Mouse (Mus musculus) yolk sac, embryonic 10.5 days (tissue): ENCODE data around the gene Samd13.

Experiments used
- DNase-seq: peaks from one replicate; pipeline ENCODE4 v3.0.0-alpha.2; 2017; ENCODE audit warnings: low spot score

The Samd13 gene

DNA sequence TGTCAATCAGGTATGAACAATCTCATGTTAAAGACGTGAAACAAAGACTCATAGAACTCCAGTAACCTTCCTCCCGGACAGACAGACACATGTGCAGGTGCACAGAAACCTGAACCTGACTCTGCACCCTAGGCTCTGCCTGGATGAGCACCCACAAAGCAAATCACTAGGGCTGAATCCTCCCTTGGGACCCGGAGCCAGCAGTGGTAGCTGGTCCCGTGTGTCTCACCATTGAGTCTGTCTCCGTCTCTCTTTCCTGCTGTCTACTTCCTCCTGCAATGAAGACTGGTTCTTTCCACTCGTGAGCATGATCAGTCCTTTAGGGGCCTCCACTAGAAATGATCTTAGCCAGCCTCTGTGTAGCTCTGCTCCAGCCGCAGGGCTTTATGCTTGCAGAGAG lies 23.5 kb downstream of the Samd13 start:
- DNase-seq = no peak

DNA sequence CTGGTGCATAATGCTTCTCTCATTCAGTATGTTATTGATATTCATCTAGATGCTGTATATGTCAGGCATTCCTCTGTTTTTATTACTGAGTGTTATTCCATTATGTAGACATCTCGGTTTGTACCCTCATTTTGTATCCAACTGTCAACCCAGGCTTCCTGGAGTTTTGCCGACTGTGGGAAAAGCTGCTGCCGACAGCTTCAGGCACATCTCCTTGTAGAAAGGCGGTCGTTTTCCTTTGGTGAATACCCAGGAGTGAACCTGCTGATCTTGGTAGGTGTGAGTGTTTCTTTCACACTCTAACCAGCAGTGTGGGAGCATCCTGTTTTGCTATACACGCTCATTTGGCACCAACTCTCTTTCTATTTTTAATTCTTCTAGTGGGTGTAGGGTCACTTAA lies 24.4 kb downstream of the Samd13 start:
- DNase-seq = no peak

DNA sequence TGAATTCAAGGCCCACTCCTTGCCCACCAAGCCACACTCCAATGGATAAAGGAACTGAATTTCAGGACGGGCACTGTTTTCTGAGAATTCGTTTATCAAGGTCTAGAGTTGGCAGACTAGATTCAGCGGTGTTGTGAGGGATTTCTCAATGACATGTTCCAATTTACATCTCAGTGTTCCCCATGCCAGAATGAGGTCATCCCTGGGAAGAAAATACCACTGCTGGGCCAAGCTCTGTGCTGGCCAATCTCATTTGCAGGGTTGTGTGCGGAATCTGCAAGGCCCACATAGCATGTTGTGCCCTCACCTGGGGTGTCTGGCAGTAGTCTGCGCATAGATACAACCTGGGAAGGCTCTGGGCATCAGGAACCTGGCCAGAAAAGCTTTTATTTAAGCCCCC lies 26.1 kb downstream of the Samd13 start:
- DNase-seq = no peak

- DNase-seq = no peak
Observed at GRCm38 (mm10) chr3:146658061-146658639, 27.2 kb downstream of the Samd13 start.

GRCm38 (mm10) chr3:146657433-146657832 lies 28.0 kb downstream of the Samd13 start:
- no peak for DNase-seq

DNA sequence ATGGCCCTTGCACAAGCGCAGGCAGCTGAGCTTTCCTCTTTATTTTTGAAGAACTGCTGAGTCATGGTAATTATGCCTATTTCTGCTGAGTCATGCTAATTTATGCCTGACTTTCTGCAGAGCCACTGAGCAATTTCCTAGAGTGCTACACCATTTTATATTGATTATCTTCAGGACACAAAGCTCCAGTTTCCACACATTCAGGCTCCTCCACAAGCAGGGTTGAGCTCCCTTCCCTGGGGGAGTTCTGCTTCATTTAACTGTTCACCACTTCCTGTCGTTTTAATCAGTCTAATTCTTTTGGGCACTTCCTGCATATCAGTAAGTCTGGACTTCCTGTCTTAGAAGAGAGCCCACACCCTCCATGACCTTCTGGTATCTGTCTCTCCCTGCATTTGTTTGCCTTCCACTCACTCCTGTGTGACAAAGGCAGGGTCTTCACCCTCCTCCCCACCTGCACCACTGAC lies 30.2 kb downstream of the Samd13 start:
- DNase-seq = peak; percentile 11

DNA sequence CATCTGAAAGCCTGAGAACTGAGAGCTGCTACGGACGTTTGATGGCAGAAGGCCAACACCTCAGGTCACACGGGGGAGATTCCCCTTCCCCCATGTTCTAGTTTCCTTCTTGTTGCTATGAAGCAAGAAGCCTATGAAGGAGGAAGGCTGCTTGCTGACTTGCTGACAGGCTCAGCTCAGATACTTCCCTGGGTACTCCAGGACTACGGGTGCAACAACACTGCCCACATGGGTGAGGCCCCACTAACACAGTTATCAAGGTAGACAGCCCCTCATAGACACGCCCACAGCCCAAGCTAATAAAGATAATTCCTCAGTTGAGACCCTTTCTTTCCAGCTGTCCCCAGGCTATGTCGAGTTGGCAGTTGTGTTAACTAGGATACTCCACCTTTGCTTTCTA lies 31.7 kb downstream of the Samd13 start:
- no peak for DNase-seq

DNA sequence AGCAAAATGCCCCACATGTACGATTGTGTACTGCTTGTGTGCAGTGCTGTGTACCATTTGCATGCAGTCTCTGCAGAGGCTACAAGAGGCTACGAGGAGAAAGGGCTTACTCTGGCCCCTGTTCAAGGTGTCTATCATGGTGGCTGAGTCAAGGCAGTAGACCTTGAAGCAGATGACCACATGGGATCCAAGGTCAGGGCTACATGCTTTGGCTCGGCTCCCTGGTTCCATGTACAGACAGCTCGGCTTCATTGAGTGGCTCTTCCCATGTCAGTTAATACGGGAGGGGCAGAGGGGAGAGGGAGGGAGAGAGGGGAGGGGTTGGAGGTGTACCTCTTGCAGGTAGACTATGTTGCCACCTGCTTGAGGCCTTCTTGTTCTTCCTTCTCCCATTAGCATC lies 33.0 kb downstream of the Samd13 start:
- no peak for DNase-seq

GRCm38 (mm10) chr3:146651217-146651616 lies 34.2 kb downstream of the Samd13 start, which contains the start of gene 4930503B20Rik:
TSS of gene 4930503B20Rik (minus strand) at chr3:146651317.
- no peak for DNase-seq

DNA sequence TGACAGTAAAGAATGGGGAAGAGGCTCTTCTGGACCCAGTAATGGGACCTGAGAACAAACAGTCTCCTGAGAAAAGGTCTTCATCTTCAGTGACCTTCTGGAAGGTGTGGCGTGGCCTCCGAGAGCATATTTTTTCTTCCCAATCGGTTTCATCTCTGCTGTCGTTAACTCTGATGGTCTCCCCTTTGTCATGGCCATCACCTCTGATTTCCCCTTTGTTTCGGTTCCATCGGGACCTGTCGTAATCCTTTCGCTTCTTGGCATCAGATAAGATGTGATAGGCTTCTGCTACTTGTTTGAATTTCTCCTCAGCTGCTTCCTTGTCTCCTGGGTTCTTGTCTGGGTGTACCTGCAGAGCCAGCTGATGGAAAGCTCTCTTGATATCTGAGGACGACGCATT lies 34.7 kb downstream of the Samd13 start:
- no peak for DNase-seq

DNA sequence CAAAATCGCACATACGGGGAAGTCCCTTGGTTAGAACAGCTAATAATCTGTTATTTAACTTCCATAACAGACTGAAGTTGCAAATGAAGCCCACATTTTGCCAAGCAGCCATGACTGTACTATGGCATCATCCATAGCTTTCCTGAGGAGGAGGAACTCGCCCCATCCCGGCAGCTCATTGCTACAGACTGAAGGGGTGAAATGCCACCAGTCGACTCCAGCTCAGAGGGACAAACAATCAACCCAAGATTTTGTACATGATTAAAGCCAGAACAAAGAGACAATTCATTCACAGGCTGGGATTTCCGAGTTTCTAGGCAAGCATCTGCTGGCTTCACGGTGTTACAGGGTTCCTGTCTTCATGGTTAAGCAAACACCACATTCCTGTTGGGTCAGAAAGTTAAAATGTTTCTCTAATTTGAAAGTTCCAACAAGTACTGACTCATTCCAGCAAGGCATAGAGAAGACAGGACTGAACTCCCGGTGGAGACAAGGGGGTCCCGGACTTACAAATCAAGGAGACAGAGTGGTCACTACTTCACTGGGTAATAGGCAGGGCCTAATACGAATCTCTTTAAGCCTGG lies 36.0 kb downstream of the Samd13 start:
- DNase-seq = no peak

GRCm38 (mm10) chr3:146641818-146642427 lies 43.5 kb downstream of the Samd13 start:
- no peak for DNase-seq

DNA sequence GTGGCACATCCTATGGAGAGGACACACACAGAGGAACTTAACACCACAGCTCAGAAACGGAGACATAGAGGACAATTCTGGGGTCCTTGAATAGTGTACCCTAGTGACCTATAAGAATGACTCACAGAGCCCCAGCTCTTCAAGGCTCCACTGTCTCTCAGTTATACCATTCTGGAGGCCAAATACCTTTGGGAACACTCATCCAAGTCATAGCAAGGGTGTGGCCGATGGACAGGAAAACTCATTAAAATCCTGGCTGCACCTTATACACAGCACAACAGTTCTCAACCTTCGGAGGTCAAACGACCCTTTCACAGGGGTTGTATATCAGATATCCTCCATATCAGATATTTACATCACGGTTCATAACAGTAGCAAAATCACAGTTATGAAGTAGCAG lies 52.9 kb downstream of the Samd13 start:
- DNase-seq = no peak

DNA sequence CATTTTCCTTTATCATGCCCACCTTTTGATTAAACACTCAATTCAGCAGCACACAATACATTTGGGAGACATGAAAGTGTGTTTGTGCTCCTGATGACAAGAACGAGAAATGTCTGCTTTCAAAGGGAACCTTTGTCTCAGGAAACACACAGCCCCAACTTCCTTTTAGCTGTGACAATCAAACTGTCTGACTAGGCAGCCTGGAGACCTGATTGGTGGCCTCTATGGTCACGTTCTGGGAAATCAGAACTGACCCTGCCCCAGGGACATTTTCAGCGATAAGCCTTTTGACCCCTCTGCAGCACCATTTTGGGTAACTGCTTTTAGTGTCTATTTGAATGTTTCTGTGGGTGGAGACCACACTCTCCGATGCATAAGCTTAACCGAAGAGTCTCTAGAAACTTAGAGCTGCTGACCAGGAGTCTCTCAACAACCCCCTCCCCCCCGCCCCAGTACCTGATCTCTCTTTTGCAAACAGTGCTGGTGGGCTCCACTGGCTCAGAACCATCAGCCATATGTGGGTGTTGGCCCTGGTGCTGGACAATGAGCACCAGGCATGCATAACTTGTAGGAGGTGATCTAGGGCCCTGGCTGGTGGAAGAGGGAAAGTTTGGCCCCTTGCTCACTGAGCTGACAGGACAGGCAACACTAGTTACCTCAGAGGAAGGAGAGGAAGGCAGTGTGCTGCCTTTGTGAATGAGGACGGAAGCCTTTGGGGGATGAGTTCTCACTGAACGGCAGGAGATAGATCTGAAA lies 57.0 kb downstream of the Samd13 start:
- DNase-seq = no peak

- DNase-seq = no peak
Observed at GRCm38 (mm10) chr3:146625766-146626165, 59.6 kb downstream of the Samd13 start.

- DNase-seq = no peak
Observed at GRCm38 (mm10) chr3:146621966-146622365, 63.4 kb downstream of the Samd13 start.

GRCm38 (mm10) chr3:146620555-146621249 lies 64.7 kb downstream of the Samd13 start:
- DNase-seq = no peak

- no peak for DNase-seq
Observed at GRCm38 (mm10) chr3:146620101-146620500, 65.3 kb downstream of the Samd13 start.

- DNase-seq = no peak
Observed at GRCm38 (mm10) chr3:146618357-146618756, 67.0 kb downstream of the Samd13 start.

- DNase-seq = no peak
Observed at GRCm38 (mm10) chr3:146617946-146618345, 67.4 kb downstream of the Samd13 start.

- DNase-seq = no peak
Observed at GRCm38 (mm10) chr3:146616533-146617283, 68.7 kb downstream of the Samd13 start.

- DNase-seq = no peak
Observed at GRCm38 (mm10) chr3:146615496-146615895, 69.9 kb downstream of the Samd13 start, which contains the start of gene Dnase2b. TSS of gene Dnase2b (minus strand) at chr3:146615596.
